Mouse (Mus musculus) heart, adult 2 months (tissue): ENCODE measurements at regions not wholly inside any gene's neighbourhood (a gene's known extent, or its start where the extent isn't known, plus 50 kb on each side); places are given as distances from the start of the nearest gene placed in this dataset.

Experiments
- CTCF ChIP-seq: fragments of 200-600 bp; IDR thresholded peaks from 2 replicates; pipeline ENCODE4 v1.8.1; 2022; ENCODE audit warnings: antibody characterized with exemption, mild to moderate bottlenecking, moderate library complexity
- EP300 ChIP-seq: fragments of 200-500 bp; IDR thresholded peaks from 2 replicates; pipeline ENCODE4 v1.6.1; 2011; ENCODE audit warnings: low read depth, low read length, control low read depth; ENCODE audit not compliant: insufficient read depth
- POLR2A ChIP-seq: fragments of 200-500 bp; IDR thresholded peaks from 2 replicates; pipeline ENCODE4 v1.6.1; 2011; ENCODE audit warnings: mild to moderate bottlenecking, low read depth, low read length, control low read depth; ENCODE audit not compliant: insufficient read depth

GRCm38 (mm10) chr7:125024944-125025343 lies 419.5 kb upstream of the Kdm8 start:
- no peak for TF ChIP-seq CTCF
- no peak for TF ChIP-seq POLR2A
- no peak for TF ChIP-seq EP300
